Mouse (Mus musculus) macrophage (primary cell): ENCODE results near the gene Gbe1. TPM values are rescaled to one million over a fixed set of nuclear protein-coding genes. Genes with fewer than 3 reads are reported as not detected.

Source experiments
- H3K27ac ChIP-seq: fragments of 350-480 bp; formaldehyde crosslinking; 2 replicates; pipeline ENCODE4 v1.9.0; 2021
- H3K36me3 ChIP-seq: fragments of 350-480 bp; formaldehyde crosslinking; 2 replicates; pipeline ENCODE4 v1.9.0; 2021; ENCODE audit errors: inconsistent target
- H3K4me3 ChIP-seq: fragments of 350-480 bp; formaldehyde crosslinking; 2 replicates; pipeline ENCODE4 v1.9.0; 2021; ENCODE audit errors: inconsistent target
- H3K79me2 ChIP-seq: fragments of 350-480 bp; formaldehyde crosslinking; 2 replicates; pipeline ENCODE4 v1.9.0; 2021; ENCODE audit errors: inconsistent target
- WGBS: methylation state at CpG from one replicate; pipeline ENCODE4 v1.1.7; 2026; ENCODE audit warnings: inconsistent platforms; ENCODE audit not compliant: missing documents; 5-methylcytosine and 5-hydroxymethylcytosine counted together
- polyA plus RNA-seq: library from polyadenylated mRNA; stranded (reverse); fragments of 250-400 nt; gene quantifications from 3 replicates; pipeline ENCODE4 v1.2.4, GENCODE M21; 2018; ENCODE audit warnings: inconsistent platforms

Gene Gbe1
- polyA plus RNA-seq, 1 experiment from 2014 or later = 16.8 TPM

GRCm38 (mm10) chr16:70334812-70335211 lies 21.1 kb downstream of the Gbe1 start:
- Histone ChIP-seq H3K27ac (no peak overlapping the region), H3K4me3 (no peak overlapping the region), H3K79me2 (no peaks in the 10 kb centered on the region; the same call in 1 of the 2 replicates), H3K36me3 (no peaks in the 10 kb centered on the region)
- 93% methylated on average over 5 of the region's 5 CpGs for WGBS

- Histone ChIP-seq H3K79me2 (no peaks in the 10 kb centered on the region; the same call in 1 of the 2 replicates), H3K27ac (no peak overlapping the region), H3K4me3 (no peak overlapping the region), H3K36me3 (no peaks in the 10 kb centered on the region)
Observed at GRCm38 (mm10) chr16:70335472-70335871, 21.7 kb downstream of the Gbe1 start.

GRCm38 (mm10) chr16:70337661-70338060 lies 23.9 kb downstream of the Gbe1 start:
- no peaks in the 10 kb centered on the region for H3K36me3 ChIP-seq
- no peaks in the 10 kb centered on the region for H3K79me2 ChIP-seq
- WGBS = 96% methylated on average over 3 of the region's 3 CpGs
- no peak overlapping the region for H3K4me3 ChIP-seq
- no peak overlapping the region for H3K27ac ChIP-seq

- Histone ChIP-seq H3K36me3 (no peaks in the 10 kb centered on the region), H3K79me2 (no peaks in the 10 kb centered on the region), H3K27ac (no peak overlapping the region), H3K4me3 (no peak overlapping the region)
- 75% methylated on average over 1 of the region's 1 CpGs for WGBS
Observed at GRCm38 (mm10) chr16:70344496-70344895, 30.7 kb downstream of the Gbe1 start.

GRCm38 (mm10) chr16:70345607-70346006 lies 31.9 kb downstream of the Gbe1 start:
- Histone ChIP-seq H3K36me3 (no peaks in the 10 kb centered on the region), H3K4me3 (no peak overlapping the region), H3K27ac (no peak overlapping the region), H3K79me2 (no peaks in the 10 kb centered on the region)
- WGBS = 95% methylated on average over 10 of the region's 10 CpGs

GRCm38 (mm10) chr16:70350011-70350410 lies 36.3 kb downstream of the Gbe1 start:
- H3K79me2 ChIP-seq = no peaks in the 10 kb centered on the region
- no peak overlapping the region for H3K27ac ChIP-seq
- 71% methylated on average over 8 of the region's 8 CpGs for WGBS
- H3K4me3 ChIP-seq = no peak overlapping the region
- no peaks in the 10 kb centered on the region for H3K36me3 ChIP-seq

GRCm38 (mm10) chr16:70351641-70352280 lies 38.0 kb downstream of the Gbe1 start:
- Histone ChIP-seq H3K4me3 (no peak overlapping the region), H3K79me2 (no peaks in the 10 kb centered on the region), H3K27ac (no peak overlapping the region), H3K36me3 (no peaks in the 10 kb centered on the region)
- 87% methylated on average over 11 of the region's 11 CpGs for WGBS

- Histone ChIP-seq H3K4me3 (no peak overlapping the region), H3K79me2 (no peaks in the 10 kb centered on the region), H3K36me3 (no peaks in the 10 kb centered on the region), H3K27ac (no peak overlapping the region)
- WGBS = 57% methylated on average over 3 of the region's 3 CpGs
Observed at GRCm38 (mm10) chr16:70352571-70352970, 38.8 kb downstream of the Gbe1 start.

GRCm38 (mm10) chr16:70353058-70353457 lies 39.3 kb downstream of the Gbe1 start:
- Histone ChIP-seq H3K4me3 (no peak overlapping the region), H3K27ac (no peak overlapping the region), H3K79me2 (no peaks in the 10 kb centered on the region), H3K36me3 (no peaks in the 10 kb centered on the region)
- 54% methylated on average over 2 of the region's 2 CpGs for WGBS

GRCm38 (mm10) chr16:70358326-70358725 lies 44.6 kb downstream of the Gbe1 start:
- H3K36me3 ChIP-seq = no peaks in the 10 kb centered on the region
- H3K79me2 ChIP-seq = no peaks in the 10 kb centered on the region
- no peak overlapping the region for H3K27ac ChIP-seq
- WGBS = 97% methylated on average over 5 of the region's 6 CpGs
- H3K4me3 ChIP-seq = no peak overlapping the region

GRCm38 (mm10) chr16:70365229-70365628 lies 51.5 kb downstream of the Gbe1 start:
- Histone ChIP-seq H3K36me3 (no peaks in the 10 kb centered on the region), H3K4me3 (no peak overlapping the region), H3K27ac (no peak overlapping the region), H3K79me2 (no peaks in the 10 kb centered on the region)
- 74% methylated on average over 3 of the region's 3 CpGs for WGBS

- H3K27ac ChIP-seq = no peak overlapping the region
- H3K4me3 ChIP-seq = no peak overlapping the region
- no peaks in the 10 kb centered on the region for H3K79me2 ChIP-seq
- WGBS = 94% methylated on average over 2 of the region's 2 CpGs
- no peaks in the 10 kb centered on the region for H3K36me3 ChIP-seq
Observed at GRCm38 (mm10) chr16:70381045-70381444, 67.3 kb downstream of the Gbe1 start.

- Histone ChIP-seq H3K36me3 (no peaks in the 10 kb centered on the region), H3K4me3 (no peak overlapping the region), H3K27ac (no peak overlapping the region), H3K79me2 (no peaks in the 10 kb centered on the region)
- 50% methylated on average over 1 of the region's 1 CpGs for WGBS
Observed at GRCm38 (mm10) chr16:70385494-70385893, 71.7 kb downstream of the Gbe1 start.

GRCm38 (mm10) chr16:70387385-70387784 lies 73.6 kb downstream of the Gbe1 start:
- Histone ChIP-seq H3K27ac (no peak overlapping the region), H3K4me3 (no peak overlapping the region), H3K79me2 (no peaks in the 10 kb centered on the region), H3K36me3 (no peaks in the 10 kb centered on the region)
- WGBS = 96% methylated on average over 2 of the region's 2 CpGs

GRCm38 (mm10) chr16:70395276-70395675 lies 81.5 kb downstream of the Gbe1 start:
- H3K4me3 ChIP-seq = no peak overlapping the region
- 86% methylated on average over 3 of the region's 3 CpGs for WGBS

GRCm38 (mm10) chr16:70407780-70408179 lies 94.0 kb downstream of the Gbe1 start:
- Histone ChIP-seq H3K27ac (no peak overlapping the region), H3K36me3 (no peaks in the 10 kb centered on the region), H3K4me3 (no peak overlapping the region), H3K79me2 (no peaks in the 10 kb centered on the region)
- 28% methylated on average over 2 of the region's 2 CpGs for whole genome bisulfite sequencing

More at GRCm38 (mm10) chr16:70395276-70395675, 81.5 kb downstream of the Gbe1 start:
- no peaks in the 10 kb centered on the region for H3K79me2 ChIP-seq
- no peak overlapping the region for H3K27ac ChIP-seq
- no peaks in the 10 kb centered on the region for H3K36me3 ChIP-seq
